In the genomic region with DNA sequence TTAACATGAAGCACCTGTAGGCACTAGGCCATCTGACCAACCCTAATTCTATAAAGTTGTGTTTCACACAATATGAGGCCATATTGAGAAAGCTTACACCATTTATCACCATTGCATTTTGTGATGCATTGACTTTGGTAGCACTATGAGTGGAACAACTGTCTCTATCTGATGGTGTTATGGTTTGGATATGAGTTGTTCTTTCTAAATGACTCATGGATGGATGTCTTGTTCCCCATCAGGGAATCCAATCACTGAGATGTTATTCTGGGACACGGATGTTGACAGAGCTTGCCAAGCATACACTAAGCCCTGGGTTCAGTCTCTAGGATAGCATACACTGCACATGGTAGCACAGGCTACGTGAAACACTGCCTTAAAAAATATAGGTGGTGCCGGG, we compare ENCODE assay signal across 31 mouse cellular contexts.
"Had no signal": no experiment of that assay in that cellular context is flagged by ENCODE, and none has a peak within 500 bp of the region (broad histone marks: within the 10 kb centered on the region; RNA-seq: fewer than 3 reads in every experiment).

No protein-coding gene starts in this region.

- H3K9ac ChIP-seq: heart, embryonic 12.5 days; heart, embryonic 13.5 days; heart, embryonic 15.5 days; hindbrain, embryonic 12.5 days; hindbrain, embryonic 13.5 days; hindbrain, embryonic 14.5 days; hindbrain, embryonic 15.5 days; intestine, embryonic 15.5 days; kidney, embryonic 15.5 days had no signal

- H3K27me3 ChIP-seq: heart, embryonic 12.5 days; heart, embryonic 13.5 days; heart, embryonic 15.5 days; hindbrain, embryonic 12.5 days; hindbrain, embryonic 13.5 days; hindbrain, embryonic 15.5 days; intestine, embryonic 15.5 days; kidney, embryonic 15.5 days had no signal

- DNase-seq: heart, postnatal 10 days; heart, postnatal 14 days; heart, postnatal 36 days; heart, postnatal 4 days; kidney, adult 11 months; kidney, adult 18-20 months; kidney, adult 2 months; kidney, adult 8-10 months; kidney, adult 9 months; kidney, postnatal 10 days; kidney, postnatal 14 days; kidney, postnatal 25 days; kidney, postnatal 36 days; kidney, postnatal 4 days; layer of hippocampus, adult 9-11 months; layer of hippocampus, postnatal 36 days had no signal

- H3K4me2 ChIP-seq: heart, embryonic 11.5 days; heart, embryonic 12.5 days; heart, embryonic 13.5 days; heart, embryonic 15.5 days; hindbrain, embryonic 12.5 days; hindbrain, embryonic 13.5 days; hindbrain, embryonic 14.5 days; hindbrain, embryonic 15.5 days; intestine, embryonic 15.5 days; kidney, embryonic 15.5 days had no signal

- H3K36me3 ChIP-seq: heart, embryonic 10.5 days; heart, embryonic 12.5 days; heart, embryonic 13.5 days; heart, embryonic 15.5 days; hindbrain, embryonic 10.5 days; hindbrain, embryonic 12.5 days; hindbrain, embryonic 13.5 days; hindbrain, embryonic 15.5 days; intestine, embryonic 15.5 days; kidney, embryonic 15.5 days had no signal

- H3K4me3 ChIP-seq: heart, embryonic 10.5 days; heart, embryonic 12.5 days; heart, embryonic 13.5 days; heart, embryonic 15.5 days; hindbrain, embryonic 10.5 days; hindbrain, embryonic 12.5 days; hindbrain, embryonic 13.5 days; hindbrain, embryonic 15.5 days; intestine, embryonic 15.5 days; kidney, embryonic 15.5 days; layer of hippocampus, adult 2 months had no signal

- H3K9me3 ChIP-seq: heart, embryonic 10.5 days; heart, embryonic 12.5 days; heart, embryonic 13.5 days; heart, embryonic 15.5 days; hindbrain, embryonic 10.5 days; hindbrain, embryonic 12.5 days; hindbrain, embryonic 13.5 days; hindbrain, embryonic 15.5 days; intestine, embryonic 15.5 days; kidney, embryonic 15.5 days had no signal

- H3K27ac ChIP-seq: heart, embryonic 10.5 days; heart, embryonic 13.5 days; heart, embryonic 15.5 days; hindbrain, embryonic 10.5 days; hindbrain, embryonic 12.5 days; hindbrain, embryonic 13.5 days; hindbrain, embryonic 14.5 days; hindbrain, embryonic 15.5 days; hindbrain, postnatal 0 days; intestine, embryonic 15.5 days; kidney, embryonic 15.5 days; kidney, postnatal 0 days; layer of hippocampus, adult 2 months had no signal

- H3K4me1 ChIP-seq: heart, embryonic 10.5 days; heart, embryonic 12.5 days; heart, embryonic 13.5 days; heart, embryonic 15.5 days; hindbrain, embryonic 12.5 days; hindbrain, embryonic 13.5 days; hindbrain, embryonic 15.5 days; intestine, embryonic 15.5 days had no signal
